In the genomic region with DNA sequence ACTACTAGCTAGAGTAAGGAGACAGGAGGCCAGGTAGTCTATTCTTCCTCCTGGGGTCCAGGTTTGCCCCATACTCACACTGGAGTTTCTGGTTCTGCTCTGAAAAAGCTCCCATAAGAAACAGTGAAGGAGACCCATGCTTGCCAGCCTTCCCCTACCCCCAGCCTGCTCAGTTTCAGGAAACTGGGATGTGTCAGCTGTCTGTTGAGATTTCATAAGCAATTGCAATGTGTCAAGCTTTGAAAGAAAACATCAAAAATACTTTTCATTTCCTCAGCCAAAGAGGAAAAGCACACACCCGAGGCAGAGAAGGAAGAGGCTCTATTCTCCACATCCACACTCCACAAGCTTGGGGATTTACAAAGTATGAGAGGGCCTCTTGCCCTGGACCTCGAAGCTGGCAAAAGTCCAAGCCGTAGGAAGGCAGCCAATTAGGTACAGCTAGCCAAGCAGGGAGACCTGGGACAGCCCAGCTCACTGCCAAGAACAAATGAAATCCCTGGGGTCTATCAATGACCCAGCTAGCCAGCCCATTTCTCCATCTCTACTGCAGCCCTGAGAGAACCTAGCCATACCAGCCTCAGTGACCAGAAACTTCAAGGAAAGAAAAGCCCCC, we compare ENCODE assay signal across 8 mouse cellular contexts. TPM values are rescaled to one million over a fixed set of nuclear protein-coding genes. Genes with fewer than 3 reads are reported as not detected.
DNase-seq lines count a peak whose midpoint lies in the region; ATAC-seq lines count a peak whose summit lies in the region.

No protein-coding gene starts in this region.

- 51% methylated on average over 3 of the region's 3 CpGs for WGBS in hindbrain, embryonic 15.5 days
- 51% methylated on average over 3 of the region's 3 CpGs for WGBS in hindbrain, embryonic 13.5 days
- 23% methylated on average over 3 of the region's 3 CpGs for WGBS in kidney, embryonic 16.5 days
- WGBS in midbrain, embryonic 10.5 days: 68% methylated on average over 3 of the region's 3 CpGs

- no peak overlapping the region for H3K4me2 ChIP-seq in hindbrain, embryonic 15.5 days
- no peak overlapping the region for H3K4me2 ChIP-seq in hindbrain, embryonic 13.5 days
- no peak overlapping the region for H3K4me2 ChIP-seq in kidney, embryonic 16.5 days (replicated peaks; ENCODE audit: low read depth, low read length)

- 0 out of 2 replicates have a peak, but pooled peaks cover 3% of the 10 kb centered on the region for H3K27me3 ChIP-seq in hindbrain, embryonic 15.5 days
- H3K27me3 ChIP-seq in hindbrain, embryonic 13.5 days: peaks cover 13% of the 10 kb centered on the region; the same call in 1 of the 2 replicates
- no peaks in the 10 kb centered on the region for H3K27me3 ChIP-seq in kidney, embryonic 16.5 days (ENCODE audit: insufficient read depth, low read length)
- 0 out of 2 replicates have a peak, but pooled peaks cover 4% of the 10 kb centered on the region for H3K27me3 ChIP-seq in midbrain, embryonic 10.5 days (ENCODE audit: low read depth, poor library complexity, severe bottlenecking)

- peak; percentile 68 for DNase-seq in adrenal gland, adult 2 months
- DNase-seq in gastrocnemius, postnatal 25 days: peak; percentile 71
- DNase-seq in spleen, postnatal 10 days (ENCODE audit: low spot score in 2 of 2): no peak
- DNase-seq in right cerebral cortex, postnatal 14 days: no peak
- no peak for DNase-seq in midbrain, embryonic 10.5 days (ENCODE audit: low spot score)

- H3K4me1 ChIP-seq in hindbrain, embryonic 15.5 days (replicated peaks): peaks cover 12% of the 10 kb centered on the region
- H3K4me1 ChIP-seq in hindbrain, embryonic 13.5 days (replicated peaks): peaks cover 15% of the 10 kb centered on the region
- peaks cover 18% of the 10 kb centered on the region for H3K4me1 ChIP-seq in kidney, embryonic 16.5 days (ENCODE audit: insufficient read depth, low read length)
- no peaks in the 10 kb centered on the region for H3K4me1 ChIP-seq in midbrain, embryonic 10.5 days

- H3K9me3 ChIP-seq in hindbrain, embryonic 15.5 days: no peaks in the 10 kb centered on the region
- no peaks in the 10 kb centered on the region for H3K9me3 ChIP-seq in hindbrain, embryonic 13.5 days
- H3K9me3 ChIP-seq in kidney, embryonic 16.5 days (ENCODE audit: low read length): no peaks in the 10 kb centered on the region
- H3K9me3 ChIP-seq in midbrain, embryonic 10.5 days (replicated peaks): no peaks in the 10 kb centered on the region

- no peak overlapping the region for H3K9ac ChIP-seq in hindbrain, embryonic 15.5 days
- no peak overlapping the region for H3K9ac ChIP-seq in hindbrain, embryonic 13.5 days
- no peak overlapping the region; the same call in 1 of the 2 replicates for H3K9ac ChIP-seq in kidney, embryonic 16.5 days (replicated peaks; ENCODE audit: low read length)

- ATAC-seq in hindbrain, embryonic 15.5 days (ENCODE audit: low FRiP score, low read depth): peak; percentile 79; the same call in 1 of the 2 replicates
- no peak for ATAC-seq in hindbrain, embryonic 13.5 days (ENCODE audit: low FRiP score)
- peak; percentile 81 for ATAC-seq in kidney, embryonic 16.5 days (ENCODE audit: low FRiP score, low TSS enrichment)

- H3K4me3 ChIP-seq in hindbrain, embryonic 15.5 days: no peak overlapping the region
- no peak overlapping the region for H3K4me3 ChIP-seq in hindbrain, embryonic 13.5 days
- no peak overlapping the region for H3K4me3 ChIP-seq in kidney, embryonic 16.5 days (ENCODE audit: low read length)
- no peak overlapping the region for H3K4me3 ChIP-seq in midbrain, embryonic 10.5 days

- H3K36me3 ChIP-seq in hindbrain, embryonic 15.5 days: no peaks in the 10 kb centered on the region
- H3K36me3 ChIP-seq in hindbrain, embryonic 13.5 days: no peaks in the 10 kb centered on the region
- H3K36me3 ChIP-seq in kidney, embryonic 16.5 days (ENCODE audit: insufficient read depth, low read length): no peaks in the 10 kb centered on the region
- no peaks in the 10 kb centered on the region for H3K36me3 ChIP-seq in midbrain, embryonic 10.5 days

- H3K27ac ChIP-seq in hindbrain, embryonic 15.5 days (replicated peaks): no peak overlapping the region
- H3K27ac ChIP-seq in hindbrain, embryonic 13.5 days: no peak overlapping the region; the same call in 1 of the 2 replicates
- peak overlapping the region; percentile 78 for H3K27ac ChIP-seq in kidney, embryonic 16.5 days (ENCODE audit: low read length)
- no peak overlapping the region for H3K27ac ChIP-seq in midbrain, embryonic 10.5 days (replicated peaks)

RNA-seq across cellular contexts. Expression of gene Mrgbp, which starts 12.0 kb away (rescaled TPM):
- polyA plus RNA-seq in hindbrain, embryonic 15.5 days (2015; fragmentation: Nextera tagmentation; extraction: Ambion mirVana): 38.3 and 40.6 TPM in 2 replicates
- polyA plus RNA-seq in hindbrain, embryonic 13.5 days (2015; fragmentation: Nextera tagmentation; extraction: Ambion mirVana): 42.2 and 44.8 TPM in 2 replicates
- 10 to 100 TPM; 17.0 to 17.8 TPM for total RNA-seq in adrenal gland, adult 2 months (2021)
- polyA plus RNA-seq in adrenal gland, adult 2 months (2012; rRNA removed): 19.3 and 21.3 TPM in 2 replicates
- 1 to 10 TPM; 4.1 to 4.5 TPM for total RNA-seq in gastrocnemius, postnatal 25 days (2021)
- 43.7 and 43.9 TPM in 2 replicates for polyA plus RNA-seq in kidney, embryonic 16.5 days (2015; fragmentation: Nextera tagmentation; extraction: Ambion mirVana)
- 39.7 and 41.2 TPM in 2 replicates for polyA plus RNA-seq in midbrain, embryonic 10.5 days (2016; fragmentation: Nextera tagmentation; extraction: Ambion mirVana)

RNA-seq across cellular contexts. Expression of gene Ogfr, which starts 19.9 kb away (rescaled TPM):
- 82.8 and 88.6 TPM in 2 replicates for polyA plus RNA-seq in hindbrain, embryonic 15.5 days (2015; fragmentation: Nextera tagmentation; extraction: Ambion mirVana)
- polyA plus RNA-seq in hindbrain, embryonic 13.5 days (2015; fragmentation: Nextera tagmentation; extraction: Ambion mirVana): 85.8 and 86.2 TPM in 2 replicates
- 10 to 100 TPM; 36.0 to 41.5 TPM for total RNA-seq in adrenal gland, adult 2 months (2021)
- 23.6 and 24.5 TPM in 2 replicates for polyA plus RNA-seq in adrenal gland, adult 2 months (2012; rRNA removed)
- 10 to 100 TPM; 20.0 to 23.6 TPM for total RNA-seq in gastrocnemius, postnatal 25 days (2021)
- 67.3 and 69.3 TPM in 2 replicates for polyA plus RNA-seq in kidney, embryonic 16.5 days (2015; fragmentation: Nextera tagmentation; extraction: Ambion mirVana)
- polyA plus RNA-seq in midbrain, embryonic 10.5 days (2016; fragmentation: Nextera tagmentation; extraction: Ambion mirVana): 104 and 107 TPM in 2 replicates

RNA-seq across cellular contexts. Expression of gene Col9a3, which starts 28.5 kb away (rescaled TPM):
- polyA plus RNA-seq in hindbrain, embryonic 15.5 days (2015; fragmentation: Nextera tagmentation; extraction: Ambion mirVana): 63.5 and 92.1 TPM in 2 replicates
- 71.7 and 74.9 TPM in 2 replicates for polyA plus RNA-seq in hindbrain, embryonic 13.5 days (2015; fragmentation: Nextera tagmentation; extraction: Ambion mirVana)
- under 1 TPM; 0.12 to 0.28 TPM for total RNA-seq in adrenal gland, adult 2 months (2021)
- polyA plus RNA-seq in adrenal gland, adult 2 months (2012; rRNA removed): 0.33 and 0.39 TPM in 2 replicates
- under 1 TPM; 0.16 to 0.59 TPM for total RNA-seq in gastrocnemius, postnatal 25 days (2021)
- 9.5 and 9.8 TPM in 2 replicates for polyA plus RNA-seq in kidney, embryonic 16.5 days (2015; fragmentation: Nextera tagmentation; extraction: Ambion mirVana)
- polyA plus RNA-seq in midbrain, embryonic 10.5 days (2016; fragmentation: Nextera tagmentation; extraction: Ambion mirVana): 2.6 and 3.7 TPM in 2 replicates

Comparison
In these comparisons a context has a peak if more than half of its experiments do, and no peak if none do; other contexts are left out.
1. DNase-seq: peak in adrenal gland, adult 2 months (single experiment) and gastrocnemius, postnatal 25 days (single experiment); none in spleen, postnatal 10 days (0 of 2), right cerebral cortex, postnatal 14 days (single experiment) and midbrain, embryonic 10.5 days (single experiment).